Mouse (Mus musculus): ENCODE results near the gene Ppfibp1.

GRCm38 (mm10) chr6:146890215-146890614 lies 1.9 kb downstream of the Ppfibp1 start:
- TF ChIP-seq CTCF (IDR thresholded peaks at IDR 0.05; ENCODE audit: low read depth, low read length) = no peak
- TF ChIP-seq POLR2A (IDR thresholded peaks at IDR 0.05; ENCODE audit: extremely low read depth, insufficient read depth, low read length) = no peak
